Mouse (Mus musculus) kidney, postnatal 10 days (tissue): ENCODE measurements around the gene Odf4.

Source experiments
- DNase-seq: peaks from one replicate; pipeline ENCODE4 v3.0.0; 2021; ENCODE audit warnings: mixed read lengths

Odf4 gene

DNA sequence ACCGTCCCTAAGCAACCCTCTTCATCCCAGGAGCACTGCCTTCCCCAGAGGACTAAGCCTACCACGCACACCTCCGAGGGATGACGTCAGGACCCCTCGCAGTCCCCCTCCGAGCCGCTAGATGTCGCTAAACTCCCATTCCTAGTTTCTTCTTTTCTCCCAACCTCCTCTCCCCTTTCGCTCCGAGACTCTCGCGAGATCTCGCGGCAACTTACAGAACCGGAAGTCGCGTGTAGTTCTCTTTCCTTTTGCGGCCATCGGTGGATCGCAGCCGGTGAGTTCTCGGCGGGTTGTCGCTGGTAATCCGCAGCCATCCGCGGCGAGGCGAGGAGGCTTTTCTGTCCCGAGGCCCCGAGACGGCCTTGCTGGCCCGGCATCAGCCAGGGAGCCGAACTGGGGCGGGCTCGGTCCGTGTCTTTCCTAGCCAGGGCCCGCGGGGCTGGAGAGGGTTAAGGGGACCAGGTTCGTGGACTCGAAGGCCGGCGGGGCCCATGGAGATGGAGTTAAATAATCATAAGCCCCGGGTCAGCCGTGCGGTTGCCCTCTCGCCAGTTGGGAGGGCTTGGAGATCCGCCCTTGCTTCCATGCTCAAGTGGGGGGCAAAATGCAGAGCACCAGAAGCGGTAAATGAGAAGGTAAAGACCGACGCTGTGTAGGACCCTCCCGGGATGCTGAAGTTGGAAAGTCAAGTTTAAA is 25.4 kb downstream of the Odf4 start, which contains the start of gene Rpl26:
TSS of gene Rpl26 (plus strand) at position 233 of the 696 bp plus-strand sequence.
- peak; percentile 99 for DNase-seq

DNA sequence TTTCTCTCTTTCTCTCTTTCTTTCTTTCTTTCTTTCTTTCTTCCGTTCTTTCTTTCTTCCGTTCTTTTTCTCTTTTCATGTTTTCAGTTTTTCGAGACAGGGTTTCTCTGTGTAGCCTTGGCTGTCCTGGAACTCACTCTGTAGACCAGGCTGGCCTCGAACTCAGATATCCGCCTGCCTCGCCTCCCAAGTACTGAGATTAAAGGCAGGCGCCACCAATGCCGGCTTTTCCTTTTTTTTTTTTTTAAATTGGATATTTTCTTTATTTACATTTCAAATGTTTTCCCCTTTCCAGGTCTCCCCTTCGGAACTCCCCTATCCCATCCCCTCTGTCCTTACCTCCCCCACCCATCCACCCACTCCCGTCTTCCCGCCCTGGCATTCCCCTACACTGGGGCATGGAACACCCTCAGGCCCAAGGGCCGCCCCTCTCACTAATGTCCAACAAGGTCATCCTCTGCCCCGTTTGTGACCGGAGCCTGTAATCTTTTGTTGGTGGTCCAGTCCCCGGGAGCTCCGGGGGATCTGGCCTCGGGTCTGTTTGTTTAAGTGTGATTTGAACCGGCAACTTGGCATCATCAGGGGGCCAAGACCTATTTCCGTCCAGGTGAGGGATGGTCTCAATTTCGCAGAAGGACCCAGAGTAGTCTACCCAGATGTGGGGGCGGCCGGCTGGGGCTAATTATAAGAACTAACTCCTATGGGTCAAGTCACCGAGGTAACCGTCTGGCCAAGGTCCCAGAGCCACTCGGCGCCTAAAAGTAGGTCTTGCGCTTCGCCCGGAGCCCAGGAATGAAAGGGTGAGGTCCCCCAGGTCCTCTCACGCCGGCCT is 26.1 kb downstream of the Odf4 start:
- no peak for DNase-seq

DNA sequence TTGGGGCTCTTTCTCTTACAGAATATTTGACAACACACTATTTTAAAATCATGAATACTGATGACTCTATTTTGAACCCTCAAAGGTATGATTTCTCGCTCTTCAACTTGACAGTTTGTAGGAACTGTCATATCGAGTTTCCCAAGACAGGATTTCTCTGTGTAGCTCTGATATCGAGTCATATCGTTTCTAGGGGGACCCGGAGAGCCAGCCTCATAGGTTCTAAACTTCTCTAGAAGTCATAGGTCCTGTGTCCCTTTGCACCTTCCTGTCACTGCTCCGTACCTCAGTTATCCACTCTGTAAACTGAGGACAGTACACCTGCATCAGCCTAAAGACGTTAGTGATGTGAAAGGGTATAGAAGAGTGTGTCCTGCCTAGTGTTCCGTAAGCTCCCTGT is 27.1 kb downstream of the Odf4 start:
- no peak for DNase-seq

DNA sequence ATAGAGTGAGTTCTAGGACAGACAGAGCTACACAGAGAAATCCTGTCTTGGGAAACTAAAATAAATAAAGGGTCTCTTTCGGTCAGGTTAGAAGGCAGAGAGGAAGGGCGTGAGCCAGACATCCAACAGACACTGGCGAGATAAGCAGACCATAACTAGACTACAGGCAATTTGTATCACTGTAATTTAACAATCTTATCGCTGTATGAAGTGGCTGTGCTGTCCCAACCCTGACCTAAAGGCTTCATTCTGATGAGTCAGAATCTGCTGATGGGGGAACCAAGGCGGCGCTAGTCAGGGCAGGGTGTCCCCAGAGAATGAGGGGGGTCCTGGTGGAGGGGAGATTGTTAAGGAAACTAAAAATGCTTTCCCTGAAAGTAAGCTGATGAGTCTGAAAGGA is 28.1 kb downstream of the Odf4 start:
- DNase-seq, result no peak

DNA sequence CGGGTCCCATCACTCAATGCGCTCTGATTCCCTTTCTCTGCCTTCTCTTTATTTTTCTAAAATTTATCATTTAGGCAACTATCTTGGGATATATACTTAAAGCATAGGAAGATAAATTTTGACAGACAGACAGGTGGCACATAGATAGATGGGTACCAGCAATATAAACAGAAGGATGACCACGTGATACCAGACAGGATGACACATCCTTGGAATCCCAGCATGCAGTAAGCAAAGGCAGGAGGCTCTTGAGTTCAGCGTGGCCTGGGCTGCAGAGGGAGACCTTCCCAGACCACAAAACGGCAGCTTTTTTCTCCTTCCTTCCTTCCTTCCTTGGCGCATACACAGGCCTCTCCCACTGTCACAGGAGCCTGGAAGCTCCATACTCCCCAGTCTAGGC is 29.0 kb downstream of the Odf4 start:
- DNase-seq, result no peak

DNA sequence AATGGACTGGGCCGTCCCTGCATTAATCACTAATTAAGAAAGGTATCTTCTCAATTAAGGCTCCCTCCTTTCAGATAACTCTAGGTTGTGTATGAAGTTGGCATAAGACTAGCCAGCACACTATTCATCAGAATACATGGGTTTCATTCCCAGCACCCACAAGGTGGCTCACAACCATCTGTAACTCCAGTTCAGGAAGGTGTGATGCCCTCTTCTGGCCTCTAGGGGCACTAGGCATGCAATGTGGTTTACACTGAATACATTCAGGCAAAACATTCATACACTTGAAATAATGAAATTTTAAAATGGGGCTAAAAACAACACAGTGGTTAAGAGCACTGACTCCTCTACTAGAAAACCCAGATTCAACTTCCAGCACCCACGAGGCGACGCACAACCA is 29.8 kb downstream of the Odf4 start:
- DNase-seq, result peak; percentile 57

DNA sequence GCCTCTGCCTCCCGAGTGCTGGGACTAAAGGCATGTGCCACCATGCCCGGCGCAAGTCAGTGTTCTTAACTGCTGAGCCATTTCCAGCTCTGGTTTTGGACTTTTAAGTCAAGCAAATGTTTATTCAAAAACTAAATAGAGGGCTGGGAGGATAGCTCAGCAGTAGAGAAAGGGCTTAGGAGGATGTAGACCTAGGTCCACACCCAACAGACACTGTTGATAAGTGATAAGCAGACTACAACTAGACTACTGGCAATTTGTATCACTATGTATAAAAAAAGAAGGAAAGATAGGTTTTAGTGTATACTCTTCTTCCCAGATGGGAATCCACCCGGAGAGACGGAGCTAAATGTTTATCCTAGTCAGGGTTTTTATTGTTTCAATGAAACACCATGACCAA is 30.6 kb downstream of the Odf4 start:
- DNase-seq, result no peak

DNA sequence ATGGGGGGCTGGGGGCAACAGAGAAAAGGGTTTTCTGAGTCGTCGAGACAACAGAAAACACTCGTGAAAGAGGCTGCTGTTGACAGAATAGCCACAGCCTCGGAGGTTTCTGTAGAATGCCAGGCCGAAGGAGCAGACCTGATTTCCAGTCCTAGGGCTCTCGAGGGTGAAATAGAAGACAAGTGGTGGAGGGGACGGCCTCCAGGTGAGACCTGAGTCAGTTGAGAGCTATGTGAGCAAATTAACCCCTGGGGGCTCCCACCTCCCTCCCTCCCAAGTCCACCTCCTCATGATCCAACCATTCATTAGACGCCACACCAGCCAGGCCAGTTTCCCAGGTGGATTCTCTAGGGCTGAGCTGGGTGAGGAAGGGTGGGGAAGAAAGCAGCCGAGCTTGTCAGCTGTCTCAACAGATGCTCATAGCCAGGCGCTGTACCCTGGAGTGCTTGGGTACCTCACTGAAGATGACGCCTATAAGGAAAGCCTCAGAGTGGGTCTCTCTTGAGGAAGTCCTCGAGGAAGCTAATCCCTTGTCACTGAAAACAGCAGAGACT is 32.9 kb downstream of the Odf4 start:
- DNase-seq, result peak; percentile 13

DNA sequence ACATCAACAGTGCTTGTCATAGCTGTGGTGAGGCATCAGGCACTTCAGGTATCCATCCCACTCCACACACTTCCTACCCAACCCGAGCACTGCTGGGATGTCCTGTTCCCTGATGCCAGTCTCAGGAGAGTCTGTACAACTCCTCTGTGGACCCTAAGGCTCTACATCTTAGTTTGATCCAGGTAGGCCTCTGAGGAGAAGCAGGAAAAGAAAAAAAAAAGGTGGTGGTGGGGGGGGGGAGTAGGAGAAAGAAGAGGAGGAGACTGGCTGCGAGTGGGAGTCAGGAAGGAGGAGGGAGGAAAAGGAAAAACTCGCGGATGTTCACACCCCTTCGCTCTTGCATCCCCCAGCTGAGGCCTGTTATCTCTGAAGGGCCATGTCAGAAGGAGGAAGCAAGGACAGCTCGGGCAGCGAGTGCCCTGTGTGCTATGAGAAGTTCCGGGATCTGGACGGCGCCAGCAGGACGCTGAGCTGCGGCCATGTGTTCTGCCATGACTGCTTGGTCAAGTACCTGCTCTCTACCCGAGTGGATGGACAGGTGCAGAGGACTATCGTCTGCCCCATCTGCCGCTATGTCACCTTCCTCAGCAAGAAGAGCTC is 34.5 kb downstream of the Odf4 start:
- peak; percentile 52 for DNase-seq

DNA sequence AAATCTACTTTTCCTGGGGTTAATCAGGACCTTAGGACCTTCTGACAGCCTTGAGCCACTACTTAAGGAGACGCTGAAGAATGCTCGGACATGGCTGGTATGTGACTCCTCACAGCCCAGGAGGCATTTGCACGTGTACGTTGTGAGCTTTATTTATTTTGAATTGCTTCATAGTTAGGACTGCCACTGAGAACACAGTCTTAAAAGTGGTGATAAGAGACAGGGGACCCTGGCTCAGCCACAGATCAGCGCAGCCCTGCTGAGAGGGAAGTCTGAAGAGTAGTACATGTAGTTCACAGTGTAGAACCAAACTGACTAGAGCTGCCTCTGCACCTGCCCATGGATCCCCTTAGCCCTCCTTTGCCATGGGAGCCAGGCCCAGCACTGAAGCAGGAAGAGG is 35.1 kb downstream of the Odf4 start:
- no peak for DNase-seq

DNA sequence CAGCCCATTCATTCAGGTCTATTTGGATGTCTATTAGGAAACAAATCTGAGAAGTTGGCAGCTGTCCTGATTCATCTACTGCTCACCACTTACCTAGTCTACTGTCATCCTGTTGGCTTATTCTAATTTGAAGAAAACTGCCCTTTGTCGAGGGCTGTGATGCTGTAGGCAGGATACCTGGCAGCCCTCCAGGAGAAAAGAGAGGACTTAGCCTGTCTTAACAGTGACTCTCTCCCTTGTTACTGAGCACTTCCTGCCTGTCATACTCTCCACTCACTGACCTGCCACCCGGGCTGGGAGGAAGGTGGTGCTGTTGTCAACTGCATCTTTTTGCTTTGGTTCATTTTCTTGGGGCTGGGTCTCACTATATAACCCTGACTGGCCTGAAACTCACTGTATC is 36.3 kb downstream of the Odf4 start:
- peak; percentile 61 for DNase-seq

DNA sequence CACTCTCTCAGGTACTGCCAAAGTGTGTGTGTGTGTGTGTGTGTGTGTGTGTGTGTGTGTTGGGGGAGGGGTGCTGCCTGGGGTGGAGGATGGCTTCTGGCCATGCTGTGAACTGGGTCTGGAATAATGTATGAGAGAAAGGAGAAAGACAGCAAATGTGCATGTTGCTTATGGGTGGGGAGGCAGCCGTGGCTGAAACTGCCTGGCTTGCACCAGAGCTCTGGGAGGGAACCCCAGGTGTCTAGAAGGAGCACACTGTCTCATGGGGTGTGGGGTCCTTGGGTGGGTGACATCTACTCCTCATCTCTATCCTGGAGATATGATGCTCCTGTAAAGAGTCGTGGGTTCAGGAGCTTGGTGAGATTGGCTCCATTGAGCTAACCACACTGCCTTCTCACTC is 38.2 kb downstream of the Odf4 start:
- no peak for DNase-seq

DNA sequence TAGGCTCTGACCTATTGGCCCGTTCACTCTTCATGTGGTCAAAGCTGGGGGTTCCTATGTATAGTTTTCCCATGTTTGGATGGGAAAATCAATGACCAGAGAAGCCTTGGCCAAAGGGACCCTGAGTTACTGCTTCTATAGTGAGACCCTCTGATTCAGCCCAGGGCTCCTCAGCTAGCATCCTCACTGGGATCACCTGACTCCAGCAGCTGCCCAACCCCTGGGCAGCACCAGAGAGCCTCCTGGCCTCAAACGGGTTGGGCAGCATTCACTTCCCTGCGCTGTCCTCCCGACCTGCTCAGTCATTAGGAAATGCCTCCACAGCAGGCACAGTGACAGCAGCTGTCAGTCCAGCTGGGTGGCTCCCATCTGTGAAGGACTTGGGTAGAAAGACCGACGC is 38.6 kb downstream of the Odf4 start, which contains the start of gene Rnf222:
TSS of gene Rnf222 (plus strand) at position 301 of the 400 bp plus-strand sequence.
- no peak for DNase-seq

DNA sequence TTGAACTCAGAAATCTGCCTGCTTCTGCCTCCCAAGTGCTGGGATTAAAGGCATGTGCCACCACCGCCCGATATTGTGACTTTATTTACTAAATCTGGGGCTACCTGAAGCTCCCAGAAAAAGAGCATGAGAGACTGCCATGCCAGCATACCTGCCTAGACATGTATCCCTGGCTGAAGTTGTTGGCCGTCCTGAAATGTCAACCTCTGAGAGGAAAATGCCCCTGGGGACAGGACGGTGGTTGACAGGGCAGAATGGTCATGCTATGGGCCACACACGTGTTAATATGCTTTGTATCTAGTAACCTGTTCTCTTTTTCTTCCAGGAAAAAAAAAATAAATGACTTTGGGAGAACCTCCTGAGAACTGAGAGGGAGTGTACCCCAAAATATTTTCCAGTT is 40.8 kb downstream of the Odf4 start:
- DNase-seq, result no peak

DNA sequence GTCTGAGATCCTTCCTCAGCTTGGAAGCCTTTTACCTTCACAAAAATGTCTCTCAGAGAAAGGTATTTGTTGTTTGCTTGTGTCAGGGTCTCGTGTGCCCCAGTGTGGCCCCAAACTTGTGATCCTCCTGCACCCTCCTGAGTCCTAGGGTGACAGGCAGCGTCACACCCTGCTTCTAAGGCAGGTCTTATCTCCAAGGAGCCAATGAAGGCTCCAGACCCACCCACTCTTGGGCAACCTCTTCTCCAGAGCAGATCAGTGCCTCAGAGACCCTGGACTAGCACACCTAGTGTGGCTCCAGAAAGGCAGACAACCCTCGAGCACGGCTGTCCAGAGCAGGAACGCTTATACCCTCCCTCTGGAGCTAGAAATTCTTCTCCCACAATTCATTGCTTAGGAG is 42.5 kb downstream of the Odf4 start:
- DNase-seq, result no peak

DNA sequence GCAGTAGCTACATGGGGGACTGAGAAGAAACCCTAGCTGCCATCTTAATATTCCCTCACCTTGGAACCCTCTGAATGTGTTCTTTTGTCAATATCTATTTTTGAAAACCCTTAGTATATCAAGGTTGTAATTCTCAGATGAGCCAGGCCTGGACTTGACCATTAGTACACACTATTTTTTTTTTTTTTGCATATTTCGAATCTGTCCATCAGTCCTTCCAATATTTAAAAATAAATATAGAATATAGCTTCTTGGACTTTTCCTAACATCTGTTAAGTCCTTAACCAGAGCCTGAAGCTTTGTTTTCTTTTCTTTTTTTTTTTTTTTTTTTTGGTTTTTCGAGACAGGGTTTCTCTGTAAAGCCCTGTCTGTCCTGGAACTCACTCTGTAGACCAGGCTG is 43.0 kb downstream of the Odf4 start:
- DNase-seq, result no peak

DNA sequence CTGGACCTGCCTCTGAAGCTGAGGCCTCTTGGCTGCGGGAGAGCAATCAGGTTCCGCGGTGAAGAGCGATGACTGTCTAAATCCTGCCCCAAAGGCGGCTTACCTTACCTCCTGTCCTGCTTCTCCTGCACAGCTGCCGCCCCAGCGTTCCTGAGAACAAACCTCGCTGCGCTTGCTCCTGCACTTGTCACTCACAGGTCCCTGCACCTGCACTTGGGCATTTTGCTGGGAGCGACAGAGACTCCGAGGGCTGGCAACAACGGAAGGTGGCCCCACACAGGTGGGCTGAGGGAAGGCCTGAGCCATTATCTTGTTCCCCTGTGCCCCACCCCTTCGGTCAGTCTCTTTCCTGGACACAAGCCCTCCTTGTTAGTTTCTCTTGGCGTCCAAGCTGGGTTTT is 44.8 kb downstream of the Odf4 start:
- DNase-seq, result no peak

DNA sequence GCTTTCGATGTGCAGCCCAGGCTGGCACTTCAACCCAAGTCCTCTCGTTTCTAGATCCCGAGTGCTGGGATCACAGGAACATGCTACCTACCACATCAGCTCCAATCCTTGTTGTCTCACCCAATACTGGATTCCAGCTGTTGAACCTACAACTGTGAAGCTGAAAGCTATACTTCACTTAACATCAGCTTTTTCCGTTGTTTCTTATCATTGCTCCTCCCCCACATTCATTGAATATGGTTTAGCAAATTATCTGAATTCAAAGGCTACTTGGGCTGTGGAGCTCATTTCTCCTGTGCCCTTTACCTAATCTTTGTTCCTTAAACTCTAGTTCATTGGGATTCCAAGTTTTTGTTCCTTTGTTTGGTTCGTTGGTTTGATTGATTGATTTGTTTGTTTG is 48.1 kb downstream of the Odf4 start:
- DNase-seq, result no peak

DNA sequence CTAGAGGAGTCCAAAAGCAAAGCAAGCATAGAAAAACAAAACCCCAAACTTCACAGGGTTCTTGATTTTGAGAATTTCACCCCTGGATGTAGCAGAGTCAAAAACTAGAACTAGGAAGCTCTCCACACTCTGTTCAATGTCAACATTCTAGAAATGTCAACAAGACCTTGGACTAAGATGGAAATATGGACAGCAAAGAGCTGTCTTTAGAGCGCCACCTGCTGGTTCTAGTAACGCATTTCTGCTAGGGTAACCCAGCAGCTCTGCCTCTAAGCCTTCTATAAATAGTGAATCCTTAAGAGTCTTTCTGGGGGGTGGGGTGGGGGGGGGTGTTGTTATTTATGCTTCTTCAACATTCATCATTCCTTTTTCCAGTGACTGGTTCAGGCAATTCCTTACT is 52.0 kb downstream of the Odf4 start:
- DNase-seq, result peak; percentile 86
